Mouse (Mus musculus): Measurements from ENCODE around the gene Dbnl.

Gene Dbnl

DNA sequence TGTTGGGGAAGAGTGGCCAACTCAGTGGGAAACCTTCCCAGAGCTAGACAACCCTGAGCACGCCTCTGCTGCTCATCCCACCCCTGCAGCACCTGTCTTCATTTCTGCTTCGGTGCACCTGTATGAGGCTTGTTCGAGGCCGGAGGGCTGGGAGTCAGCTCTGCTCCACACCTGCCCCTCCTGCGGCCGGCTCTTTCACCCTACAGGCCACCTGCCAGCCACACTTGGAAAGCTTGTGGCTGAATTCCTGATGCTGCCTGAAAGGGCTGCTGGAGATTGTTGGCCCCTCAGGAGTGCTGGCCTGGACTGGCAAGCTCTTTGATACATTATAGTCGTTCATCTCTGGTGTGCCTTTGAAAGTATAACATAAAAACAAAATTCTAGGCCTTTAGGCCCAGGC lies 52.1 kb downstream of the Dbnl start:
- no peak for DNase-seq

DNA sequence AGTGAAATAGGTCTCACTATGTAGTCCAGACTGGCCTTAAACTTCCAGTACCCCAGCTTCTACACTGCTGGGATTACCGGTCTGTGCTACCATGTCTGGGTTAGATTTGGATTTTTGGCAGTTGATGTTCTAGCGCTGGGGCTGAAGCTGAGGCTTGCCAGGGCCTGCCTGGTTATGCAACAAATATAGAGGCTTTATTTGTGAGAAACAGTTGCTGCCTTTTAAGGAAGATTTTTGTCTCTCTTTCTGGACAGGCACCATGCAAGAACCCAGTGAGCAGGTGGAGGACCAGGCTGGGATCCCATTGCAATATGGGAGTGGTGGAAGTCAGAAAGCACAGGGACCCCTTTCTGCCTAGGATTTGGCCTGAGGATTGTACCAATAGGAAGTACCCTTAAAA lies 53.5 kb downstream of the Dbnl start:
- no peak for DNase-seq

- no peak for DNase-seq
Measured at GRCm38 (mm10) chr11:5843131-5843530, 54.8 kb downstream of the Dbnl start.

DNA sequence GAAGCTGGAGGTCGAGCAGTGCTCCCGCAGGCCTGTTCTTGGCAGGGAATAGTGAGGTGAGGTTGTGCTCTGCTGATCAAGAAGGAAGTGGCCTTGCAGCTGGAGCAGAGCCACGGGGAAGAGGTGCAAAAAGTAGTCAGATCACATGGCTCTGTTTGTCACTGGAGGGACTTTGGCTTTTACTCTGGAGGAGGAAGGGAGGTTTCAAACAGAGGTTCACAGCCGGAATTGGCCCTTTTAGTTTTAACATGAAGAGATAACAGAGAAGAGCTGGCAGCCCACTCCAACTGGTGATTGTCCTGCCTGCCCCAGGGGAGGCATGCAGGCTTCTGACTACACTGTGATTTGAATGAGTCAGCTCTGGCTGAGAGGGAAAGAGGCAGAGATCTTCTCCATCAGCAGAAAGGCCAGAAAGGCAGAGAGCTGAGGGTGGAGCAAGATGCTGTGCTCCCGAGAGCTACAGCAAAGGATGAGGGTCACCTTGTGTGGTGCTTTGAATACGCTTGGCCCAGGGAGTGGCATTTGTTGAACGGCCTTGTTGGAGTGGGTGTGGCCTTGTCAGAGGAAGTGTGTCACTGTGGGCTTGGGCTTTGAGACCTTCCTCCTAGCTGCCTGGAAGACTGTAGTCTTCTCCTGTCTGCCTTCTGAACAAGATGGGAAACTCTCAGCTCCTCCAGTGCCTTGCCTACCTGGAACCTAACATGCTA lies 58.5 kb downstream of the Dbnl start:
- DNase-seq = peak; percentile 27

DNA sequence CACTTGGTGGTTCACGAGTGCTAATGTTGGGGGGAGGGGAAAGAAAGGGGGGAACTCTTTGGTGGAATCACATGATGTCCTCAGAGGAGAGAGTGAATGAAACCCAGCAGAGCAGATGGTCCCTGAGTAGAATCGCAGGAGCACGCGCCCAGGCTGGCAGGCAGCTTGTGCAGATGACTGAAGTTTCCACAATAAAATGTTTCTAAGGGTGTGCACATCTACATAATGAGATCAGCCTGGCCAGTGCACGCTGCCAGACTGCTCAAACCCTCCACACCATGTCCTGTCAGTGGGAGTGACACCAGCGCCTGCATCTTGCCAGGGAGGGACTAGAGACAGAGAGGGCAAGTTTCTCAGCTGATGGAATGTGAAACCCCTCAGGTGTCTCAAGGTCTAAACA lies 60.5 kb downstream of the Dbnl start:
- DNase-seq = no peak

DNA sequence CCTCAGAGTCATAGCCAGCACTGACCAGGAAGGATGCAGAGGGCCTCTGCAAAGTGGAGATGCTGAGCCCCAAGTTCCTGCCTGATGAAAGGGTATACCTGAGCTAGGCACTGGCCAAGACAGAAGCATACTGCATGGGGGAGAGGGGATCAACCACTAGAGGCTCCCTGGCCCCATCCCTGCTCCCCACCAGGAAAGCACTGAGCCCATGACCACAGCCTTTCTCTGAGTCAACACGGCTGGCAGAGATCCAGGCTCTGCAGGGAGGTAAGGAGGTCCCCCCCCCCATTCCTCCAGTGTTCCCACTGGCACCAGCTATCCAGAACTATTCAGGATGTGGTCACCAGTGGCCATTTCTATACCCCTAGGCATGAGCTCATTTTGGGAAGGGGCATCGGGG lies 61.0 kb downstream of the Dbnl start:
- DNase-seq = no peak

- no peak for DNase-seq
Measured at GRCm38 (mm10) chr11:5850452-5850851, 62.2 kb downstream of the Dbnl start.

All from lung, postnatal 14 days (tissue).